Mouse (Mus musculus) thymus, postnatal 10 days (tissue): ENCODE results near the gene Cytl1.
A peak's percentile ranks its signal among the peaks of the same experiment; 100 is the strongest.

Experiments
- DNase-seq, 2 experiments: peaks; one replicate each; pipeline ENCODE4 v3.0.0; 2021; ENCODE audit warnings: low spot score in 2 of 2

The Cytl1 gene

GRCm38 (mm10) chr5:37735224-37735623 is at the start of gene Cytl1:
Cytl1 (plus strand) TSS chr5:37735519.
- DNase-seq: no peak

- no peak for DNase-seq
Observed at GRCm38 (mm10) chr5:37692759-37693158, 42.6 kb upstream of the Cytl1 start.

DNA sequence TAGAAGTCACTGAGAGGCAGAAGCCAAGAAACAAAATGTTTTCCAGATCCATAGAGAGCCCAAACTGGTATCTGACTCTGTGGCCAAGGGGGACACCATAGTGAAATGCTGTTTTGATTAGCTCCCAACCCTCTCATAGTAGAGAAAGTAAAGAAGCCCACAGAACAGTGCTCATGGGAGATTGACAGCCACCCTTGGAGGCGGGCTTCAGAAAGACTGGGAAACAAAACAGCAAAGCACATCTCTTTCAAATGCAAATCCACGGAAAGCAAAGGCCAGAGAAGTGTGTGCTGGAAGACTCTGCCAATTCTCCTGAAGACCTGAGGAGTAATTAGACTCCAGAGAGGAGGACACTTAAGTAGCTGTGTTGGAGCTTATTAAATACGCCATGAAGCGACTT is 39.5 kb upstream of the Cytl1 start:
- DNase-seq: no peak

- DNase-seq: no peak
Observed at GRCm38 (mm10) chr5:37697286-37697685, 38.0 kb upstream of the Cytl1 start.

DNA sequence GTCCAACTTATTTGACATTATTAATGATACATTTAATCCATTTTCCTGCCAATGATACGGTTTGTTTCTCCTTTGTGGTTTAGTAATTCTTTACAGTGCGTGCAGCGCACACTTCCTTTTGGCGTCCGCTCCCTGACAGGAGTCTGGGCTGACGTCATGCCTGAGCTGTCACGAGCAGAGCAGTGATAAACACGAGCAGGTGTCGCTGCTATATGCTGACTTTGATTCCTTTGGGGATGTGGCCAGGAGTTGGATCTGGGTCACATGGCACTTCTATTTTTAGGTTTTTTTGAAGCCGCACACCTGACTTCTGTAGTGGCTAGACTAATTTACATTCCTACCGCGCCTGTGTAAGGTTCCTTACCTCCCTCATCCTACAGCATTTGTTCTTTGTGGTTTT is 35.6 kb upstream of the Cytl1 start:
- no peak for DNase-seq

DNA sequence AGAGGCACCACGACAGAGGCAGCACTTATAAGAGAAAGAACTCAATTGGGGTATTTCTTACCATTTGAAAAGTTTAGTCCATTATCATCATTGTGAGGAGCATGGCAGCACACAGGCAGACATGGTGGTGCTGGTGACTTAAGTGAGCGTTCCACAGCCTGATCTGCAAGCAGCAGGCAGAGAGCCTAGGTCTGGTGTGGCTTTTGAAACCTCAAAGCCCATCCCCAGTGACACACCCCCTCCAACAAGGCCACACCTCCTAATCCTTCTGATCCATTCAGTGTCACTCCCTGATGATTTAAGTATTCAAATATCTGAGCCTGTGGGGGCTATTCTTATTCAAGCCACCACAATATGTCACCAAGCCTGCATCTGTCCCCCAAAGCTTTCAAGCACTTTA is 30.4 kb upstream of the Cytl1 start:
- DNase-seq: no peak

GRCm38 (mm10) chr5:37708124-37708523 is 27.2 kb upstream of the Cytl1 start:
- no peak for DNase-seq

- no peak for DNase-seq
Observed at GRCm38 (mm10) chr5:37709257-37709904, 25.9 kb upstream of the Cytl1 start.

DNA sequence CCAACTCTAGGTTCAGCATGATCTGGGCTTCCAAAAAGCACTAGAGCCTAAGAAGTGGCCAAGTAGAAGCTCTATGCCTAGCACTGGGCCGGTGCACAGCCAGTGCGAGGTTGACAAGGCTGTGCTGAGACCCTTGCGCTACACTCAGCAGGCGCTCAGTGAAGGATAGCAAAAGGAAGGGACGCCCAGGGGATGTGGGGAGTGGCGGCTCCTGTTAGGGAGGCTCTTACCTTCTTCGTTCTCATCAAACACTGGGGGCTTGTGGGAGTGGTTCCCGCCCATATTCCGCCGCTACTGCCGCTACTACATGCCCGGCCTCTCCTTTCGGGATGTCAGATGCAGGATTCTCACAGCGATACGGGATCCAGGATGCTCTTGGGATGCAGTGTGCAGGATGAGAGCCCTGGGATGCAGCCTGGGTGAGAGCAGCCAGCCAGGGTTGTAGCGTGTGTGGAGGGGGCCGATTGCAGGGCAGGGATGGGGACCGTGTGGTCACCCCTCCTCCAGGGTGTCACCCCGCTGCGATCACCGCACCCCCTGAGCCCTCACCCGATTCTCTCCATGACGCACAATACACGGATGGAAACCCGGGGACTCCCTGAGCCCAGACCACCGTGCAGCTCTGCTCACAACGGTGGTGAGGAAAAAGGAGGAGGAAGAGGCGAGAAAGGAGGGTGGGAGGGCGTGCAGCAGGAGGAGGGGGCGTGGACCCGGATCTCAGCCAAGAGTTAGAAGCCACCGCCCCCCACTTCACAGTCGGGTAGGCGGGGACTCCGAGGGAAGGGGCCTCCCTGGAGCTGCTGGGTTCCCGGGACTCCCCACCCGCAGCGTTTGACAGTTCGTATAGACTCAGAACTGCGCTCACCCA is 18.6 kb upstream of the Cytl1 start, which contains the start of gene Stk32b:
Stk32b (minus strand) TSS at position 667 of the 868 bp plus-strand sequence.
- DNase-seq: no peak

DNA sequence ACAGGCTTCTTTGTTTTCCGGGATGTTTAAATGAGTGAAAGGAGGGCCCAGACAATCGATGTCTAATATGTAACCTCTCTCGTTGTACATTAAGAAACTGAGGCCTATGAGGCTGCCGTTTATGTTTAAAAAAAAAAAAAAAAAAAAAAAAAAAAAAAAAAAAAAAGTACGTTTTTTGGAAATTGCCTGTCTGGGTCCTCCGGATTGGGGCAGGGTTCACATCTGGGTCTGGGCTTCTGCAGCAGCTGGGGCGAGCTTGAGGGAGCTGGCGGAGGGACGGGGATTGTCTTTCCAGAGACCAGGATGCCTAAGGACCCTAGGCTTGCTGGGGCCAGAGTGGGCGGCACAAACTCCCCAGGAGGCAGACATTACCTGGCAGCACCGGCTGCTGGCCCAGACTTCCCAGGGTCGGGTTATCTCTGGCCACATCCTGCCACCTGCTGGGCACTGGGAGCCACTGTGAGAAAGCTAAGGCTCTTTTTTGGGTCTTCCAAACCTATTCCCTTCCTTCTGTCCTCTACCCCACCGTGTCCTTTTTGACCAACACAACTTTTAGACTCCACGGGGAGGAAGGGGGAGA is 17.8 kb upstream of the Cytl1 start:
- no peak for DNase-seq

DNA sequence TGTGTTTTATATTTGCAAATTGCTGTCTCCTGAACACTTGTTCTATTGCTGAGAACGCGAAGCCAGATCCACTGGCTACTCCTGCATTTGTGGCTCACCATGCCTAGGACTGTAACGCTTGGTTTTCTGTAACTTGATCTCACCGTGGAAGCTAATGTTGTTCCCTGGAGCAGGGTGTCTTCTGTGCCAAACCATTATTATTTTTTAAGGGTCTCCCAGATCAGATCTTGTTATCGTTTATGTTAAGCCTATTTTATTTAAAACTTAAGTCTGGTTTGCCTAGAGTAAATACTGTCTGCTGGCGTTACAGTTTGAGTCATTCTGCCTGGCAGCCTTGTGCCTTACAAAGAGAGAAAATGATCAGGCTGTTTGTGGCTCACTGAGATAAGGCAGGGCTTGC is 14.6 kb upstream of the Cytl1 start:
- DNase-seq: no peak

DNA sequence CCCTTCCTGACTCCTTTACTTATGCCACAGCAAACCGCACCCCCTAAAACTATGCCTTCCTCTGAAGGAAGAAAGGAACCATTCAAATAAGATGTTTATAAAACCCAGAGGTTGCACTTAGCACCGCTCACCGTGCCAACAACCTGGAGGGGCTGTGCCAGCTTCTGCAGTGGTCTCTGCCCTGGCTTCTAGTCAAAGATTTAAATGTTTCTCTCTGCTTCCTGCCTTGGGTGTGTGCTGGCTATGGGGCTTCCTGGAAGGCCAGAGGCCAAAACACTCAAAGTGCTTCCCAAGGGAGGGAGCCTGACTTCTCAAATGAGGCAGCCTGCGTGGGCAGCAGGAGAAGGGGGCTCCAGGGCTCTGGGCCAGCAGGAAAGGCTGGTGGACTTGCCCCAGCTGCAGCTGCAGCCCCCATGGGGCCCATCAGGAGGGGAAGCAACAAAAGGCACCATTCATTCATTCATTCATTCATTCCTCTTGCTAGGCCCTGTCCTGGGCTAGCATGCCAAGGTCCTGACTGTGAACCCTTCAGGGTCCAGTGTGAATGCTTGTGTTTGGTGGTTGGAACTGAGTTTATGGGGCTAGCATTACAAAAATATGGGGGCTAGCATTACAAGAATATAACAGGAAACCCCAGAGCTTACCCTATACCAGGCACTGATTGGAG is 10.0 kb upstream of the Cytl1 start:
- DNase-seq: no peak

DNA sequence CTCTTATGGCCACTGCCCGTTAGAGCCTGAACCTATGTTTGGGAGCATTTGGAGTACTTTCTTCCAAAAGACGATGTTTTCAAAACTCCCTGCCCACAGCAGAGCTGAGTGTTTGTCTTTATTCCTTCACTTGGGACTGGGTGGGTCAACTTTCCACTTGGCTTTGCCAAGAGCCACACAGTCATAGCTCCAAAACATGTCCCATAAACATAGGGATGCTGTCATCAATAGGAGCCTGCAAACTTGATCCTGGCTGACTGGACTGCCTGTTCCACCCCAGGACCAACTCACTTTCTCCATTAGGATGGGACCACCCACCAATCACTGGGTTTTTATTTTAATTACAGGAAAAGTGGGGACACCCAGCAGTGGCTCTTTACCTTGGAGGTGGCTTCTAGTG is 4.5 kb upstream of the Cytl1 start:
- no peak for DNase-seq

GRCm38 (mm10) chr5:37736213-37736612 is 894 bp downstream of the Cytl1 start:
- DNase-seq: no peak

GRCm38 (mm10) chr5:37743889-37744707 is 8.8 kb downstream of the Cytl1 start:
- DNase-seq: no peak

- peak in 1 of 2 experiments; percentile 14 for DNase-seq
Observed at GRCm38 (mm10) chr5:37752027-37752967, 17.0 kb downstream of the Cytl1 start.

GRCm38 (mm10) chr5:37753366-37753765 is 18.0 kb downstream of the Cytl1 start:
- no peak for DNase-seq

- DNase-seq: no peak
Observed at GRCm38 (mm10) chr5:37762046-37762445, 26.7 kb downstream of the Cytl1 start.

GRCm38 (mm10) chr5:37765851-37766250 is 30.5 kb downstream of the Cytl1 start:
- DNase-seq: no peak

GRCm38 (mm10) chr5:37767231-37767630 is 31.9 kb downstream of the Cytl1 start:
- no peak for DNase-seq
